Mouse (Mus musculus): ENCODE results near the gene Sdf4. TPM values are rescaled to one million over a fixed set of nuclear protein-coding genes. Genes with fewer than 3 reads are reported as not detected.

Gene Sdf4
- 138 and 147 TPM in 2 replicates for polyA plus RNA-seq (2014; fragmentation: Nextera tagmentation; extraction: Ambion mirVana)

GRCm38 (mm10) chr4:155992241-155992905 lies at the start of gene Sdf4, which contains the start of gene B3galt6:
TSS of gene Sdf4 (plus strand) at chr4:155992872.
TSS of gene B3galt6 (minus strand) at chr4:155992649.
- Histone ChIP-seq H3K27me3 (ENCODE audit: control insufficient read depth, insufficient read depth, low read length) (no peaks in the 10 kb centered on the region), H3K27ac (ENCODE audit: low read depth, low read length) (peak within 1 kb of the TSS; percentile 96), H3K9me3 (replicated peaks; ENCODE audit: control insufficient read depth, low read length) (no peaks in the 10 kb centered on the region), H3K9ac (ENCODE audit: low read depth, low read length) (peak within 1 kb of the TSS; percentile 94), H3K4me2 (peak within 1 kb of the TSS; percentile 98), H3K4me1 (ENCODE audit: control insufficient read depth, insufficient read depth, low read length) (peaks cover 18% of the 10 kb centered on the region), H3K36me3 (ENCODE audit: control insufficient read depth, insufficient read depth, low read length) (no peaks in the 10 kb centered on the region), H3K4me3 (ENCODE audit: low read depth, low read length) (peak within 1 kb of the TSS; percentile 95)
- ATAC-seq (replicated peaks; ENCODE audit: insufficient number of reproducible peaks, low FRiP score, low TSS enrichment) = peak; percentile 84
- WGBS (ENCODE audit: insufficient replicate concordance) = under 1% methylated on average over 97 of the region's 99 CpGs

GRCm38 (mm10) chr4:155943049-155943452 lies 49.6 kb upstream of the Sdf4 start:
- Histone ChIP-seq H3K36me3 (ENCODE audit: control insufficient read depth, insufficient read depth, low read length) (0 out of 2 replicates have a peak, but pooled peaks cover 1% of the 10 kb centered on the region), H3K27me3 (ENCODE audit: control insufficient read depth, insufficient read depth, low read length) (no peaks in the 10 kb centered on the region), H3K9ac (ENCODE audit: low read depth, low read length) (peak overlapping the region; percentile 96), H3K4me2 (peak overlapping the region; percentile 96), H3K4me3 (ENCODE audit: low read depth, low read length) (peak overlapping the region; percentile 99), H3K9me3 (replicated peaks; ENCODE audit: control insufficient read depth, low read length) (no peaks in the 10 kb centered on the region), H3K27ac (ENCODE audit: low read depth, low read length) (peak overlapping the region; percentile 81), H3K4me1 (ENCODE audit: control insufficient read depth, insufficient read depth, low read length) (peaks cover 13% of the 10 kb centered on the region)
- ATAC-seq (replicated peaks; ENCODE audit: insufficient number of reproducible peaks, low FRiP score, low TSS enrichment) = peak; percentile 37; the same call in 1 of the 2 replicates
- 1% methylated on average over 17 of the region's 17 CpGs for WGBS (ENCODE audit: insufficient replicate concordance)

- peaks cover 13% of the 10 kb centered on the region for H3K4me1 ChIP-seq (ENCODE audit: control insufficient read depth, insufficient read depth, low read length)
- no peaks in the 10 kb centered on the region for H3K9me3 ChIP-seq (replicated peaks; ENCODE audit: control insufficient read depth, low read length)
- H3K27me3 ChIP-seq (ENCODE audit: control insufficient read depth, insufficient read depth, low read length) = no peaks in the 10 kb centered on the region
- peak within 1 kb of the TSS; percentile 99 for H3K4me3 ChIP-seq (ENCODE audit: low read depth, low read length)
- peak within 1 kb of the TSS; percentile 96 for H3K4me2 ChIP-seq
- H3K27ac ChIP-seq (ENCODE audit: low read depth, low read length) = peak within 1 kb of the TSS; percentile 81
- H3K36me3 ChIP-seq (ENCODE audit: control insufficient read depth, insufficient read depth, low read length) = 0 out of 2 replicates have a peak, but pooled peaks cover 3% of the 10 kb centered on the region
- WGBS (ENCODE audit: insufficient replicate concordance) = under 1% methylated on average over 81 of the region's 85 CpGs
- peak within 1 kb of the TSS; percentile 96 for H3K9ac ChIP-seq (ENCODE audit: low read depth, low read length)
- ATAC-seq (replicated peaks; ENCODE audit: insufficient number of reproducible peaks, low FRiP score, low TSS enrichment) = peak; percentile 98
These were observed 49.0 kb upstream of the Sdf4 start, which contains the start of gene Ube2j2 for GRCm38 (mm10) chr4:155943534-155944249. TSS of gene Ube2j2 (plus strand) at chr4:155943831.

- peaks cover 8% of the 10 kb centered on the region for H3K36me3 ChIP-seq (ENCODE audit: control insufficient read depth, insufficient read depth, low read length)
- under 1% methylated on average over 17 of the region's 17 CpGs for WGBS (ENCODE audit: insufficient replicate concordance)
- peak overlapping the region; percentile 96 for H3K9ac ChIP-seq (ENCODE audit: low read depth, low read length)
- no peaks in the 10 kb centered on the region for H3K9me3 ChIP-seq (replicated peaks; ENCODE audit: control insufficient read depth, low read length)
- H3K27me3 ChIP-seq (ENCODE audit: control insufficient read depth, insufficient read depth, low read length) = no peaks in the 10 kb centered on the region
- peaks cover 13% of the 10 kb centered on the region for H3K4me1 ChIP-seq (ENCODE audit: control insufficient read depth, insufficient read depth, low read length)
- H3K27ac ChIP-seq (ENCODE audit: low read depth, low read length) = peak overlapping the region; percentile 50; the same call in 1 of the 2 replicates
- H3K4me2 ChIP-seq = peak overlapping the region; percentile 96
- ATAC-seq (replicated peaks; ENCODE audit: insufficient number of reproducible peaks, low FRiP score, low TSS enrichment) = no peak
- peak overlapping the region; percentile 99 for H3K4me3 ChIP-seq (ENCODE audit: low read depth, low read length)
These were observed 48.4 kb upstream of the Sdf4 start for GRCm38 (mm10) chr4:155944271-155944670.

GRCm38 (mm10) chr4:155947094-155947493 lies 45.6 kb upstream of the Sdf4 start:
- H3K4me2 ChIP-seq = no peak overlapping the region
- ATAC-seq (replicated peaks; ENCODE audit: insufficient number of reproducible peaks, low FRiP score, low TSS enrichment) = no peak
- H3K27me3 ChIP-seq (ENCODE audit: control insufficient read depth, insufficient read depth, low read length) = no peaks in the 10 kb centered on the region
- H3K9me3 ChIP-seq (replicated peaks; ENCODE audit: control insufficient read depth, low read length) = no peaks in the 10 kb centered on the region
- no peak overlapping the region for H3K4me3 ChIP-seq (ENCODE audit: low read depth, low read length)
- peaks cover 13% of the 10 kb centered on the region for H3K4me1 ChIP-seq (ENCODE audit: control insufficient read depth, insufficient read depth, low read length)
- no peak overlapping the region for H3K9ac ChIP-seq (ENCODE audit: low read depth, low read length)
- H3K36me3 ChIP-seq (ENCODE audit: control insufficient read depth, insufficient read depth, low read length) = peaks cover 18% of the 10 kb centered on the region
- H3K27ac ChIP-seq (ENCODE audit: low read depth, low read length) = no peak overlapping the region

GRCm38 (mm10) chr4:155955491-155955890 lies 37.2 kb upstream of the Sdf4 start:
- H3K27ac ChIP-seq (ENCODE audit: low read depth, low read length) = no peak overlapping the region
- 91% methylated on average over 6 of the region's 6 CpGs for WGBS (ENCODE audit: insufficient replicate concordance)
- H3K9me3 ChIP-seq (replicated peaks; ENCODE audit: control insufficient read depth, low read length) = no peaks in the 10 kb centered on the region
- peaks cover 26% of the 10 kb centered on the region for H3K36me3 ChIP-seq (ENCODE audit: control insufficient read depth, insufficient read depth, low read length)
- H3K27me3 ChIP-seq (ENCODE audit: control insufficient read depth, insufficient read depth, low read length) = no peaks in the 10 kb centered on the region
- ATAC-seq (replicated peaks; ENCODE audit: insufficient number of reproducible peaks, low FRiP score, low TSS enrichment) = no peak
- no peak overlapping the region for H3K9ac ChIP-seq (ENCODE audit: low read depth, low read length)
- H3K4me1 ChIP-seq (ENCODE audit: control insufficient read depth, insufficient read depth, low read length) = no peaks in the 10 kb centered on the region
- H3K4me2 ChIP-seq = no peak overlapping the region
- H3K4me3 ChIP-seq (ENCODE audit: low read depth, low read length) = no peak overlapping the region

GRCm38 (mm10) chr4:155959275-155959674 lies 33.4 kb upstream of the Sdf4 start:
- 18% methylated on average over 5 of the region's 5 CpGs for WGBS (ENCODE audit: insufficient replicate concordance)
- 0 out of 2 replicates have a peak, but pooled peaks have one; percentile 40 for ATAC-seq (replicated peaks; ENCODE audit: insufficient number of reproducible peaks, low FRiP score, low TSS enrichment)

GRCm38 (mm10) chr4:155962167-155962971 lies 30.3 kb upstream of the Sdf4 start, which contains the start of gene C1qtnf12:
TSS of gene C1qtnf12 (plus strand) at chr4:155962318.
- 1% methylated on average over 33 of the region's 42 CpGs for WGBS (ENCODE audit: insufficient replicate concordance)
- Histone ChIP-seq H3K36me3 (ENCODE audit: control insufficient read depth, insufficient read depth, low read length) (peaks cover 8% of the 10 kb centered on the region), H3K4me3 (ENCODE audit: low read depth, low read length) (peak within 1 kb of the TSS; percentile 58), H3K9me3 (replicated peaks; ENCODE audit: control insufficient read depth, low read length) (no peaks in the 10 kb centered on the region), H3K4me2 (peak within 1 kb of the TSS; percentile 99), H3K27me3 (ENCODE audit: control insufficient read depth, insufficient read depth, low read length) (no peaks in the 10 kb centered on the region), H3K9ac (ENCODE audit: low read depth, low read length) (peak within 1 kb of the TSS; percentile 78), H3K27ac (ENCODE audit: low read depth, low read length) (peak within 1 kb of the TSS; percentile 54; the same call in 1 of the 2 replicates), H3K4me1 (ENCODE audit: control insufficient read depth, insufficient read depth, low read length) (peaks cover 17% of the 10 kb centered on the region)
- peak; percentile 78 for ATAC-seq (replicated peaks; ENCODE audit: insufficient number of reproducible peaks, low FRiP score, low TSS enrichment)

More at GRCm38 (mm10) chr4:155959275-155959674, 33.4 kb upstream of the Sdf4 start:
- H3K4me2 ChIP-seq = no peak overlapping the region
- H3K4me1 ChIP-seq (ENCODE audit: control insufficient read depth, insufficient read depth, low read length) = peaks cover 17% of the 10 kb centered on the region
- peaks cover 11% of the 10 kb centered on the region for H3K36me3 ChIP-seq (ENCODE audit: control insufficient read depth, insufficient read depth, low read length)
- no peaks in the 10 kb centered on the region for H3K27me3 ChIP-seq (ENCODE audit: control insufficient read depth, insufficient read depth, low read length)
- no peak overlapping the region for H3K27ac ChIP-seq (ENCODE audit: low read depth, low read length)
- H3K9ac ChIP-seq (ENCODE audit: low read depth, low read length) = no peak overlapping the region
- no peaks in the 10 kb centered on the region for H3K9me3 ChIP-seq (replicated peaks; ENCODE audit: control insufficient read depth, low read length)
- no peak overlapping the region for H3K4me3 ChIP-seq (ENCODE audit: low read depth, low read length)

Data from heart, embryonic 11.5 days (tissue).